Mouse (Mus musculus) neural tube, embryonic 11.5 days (tissue): Measurements from ENCODE around the gene Dcxr. TPM values are rescaled to one million over a fixed set of nuclear protein-coding genes. Genes with fewer than 3 reads are reported as not detected.
"Not testable (repeated sequence)": the region's sequence is repeated elsewhere in the genome, so short reads cannot be mapped to it uniquely, and the experiment has no call there.

ENCODE experiments used
- ATAC-seq: fragments of 200-750 bp; cut with Nextera tagmentation; 2 replicates; pipeline ENCODE4 v1.8.0; 2017; ENCODE audit warnings: moderate number of reproducible peaks, mild to moderate bottlenecking, moderate TSS enrichment, moderate library complexity; ENCODE audit not compliant: insufficient read depth, low FRiP score, low TSS enrichment
- DNase-seq: peaks from one replicate; pipeline ENCODE4 v3.0.0-alpha.2; 2015; ENCODE audit warnings: low spot score
- H3K27ac ChIP-seq: fragments of 300-500 bp; sonication (generic); 2 replicates; pipeline ENCODE4 v1.5.1; 2014; ENCODE audit warnings: low read depth, mild to moderate bottlenecking, low read length
- H3K27me3 ChIP-seq: fragments of 300-500 bp; sonication (generic); 2 replicates; pipeline ENCODE4 v1.6.1; 2014; ENCODE audit warnings: mild to moderate bottlenecking, low read length, mixed read lengths; ENCODE audit not compliant: control insufficient read depth, insufficient read depth
- H3K36me3 ChIP-seq: fragments of 300-500 bp; sonication (generic); 2 replicates; pipeline ENCODE4 v1.6.1; 2014; ENCODE audit warnings: mild to moderate bottlenecking, low read length, moderate library complexity, mixed read lengths; ENCODE audit not compliant: control insufficient read depth, insufficient read depth
- H3K4me1 ChIP-seq: fragments of 300-500 bp; sonication (generic); 2 replicates; pipeline ENCODE4 v1.6.1; 2014; ENCODE audit warnings: low read length, mixed read lengths; ENCODE audit not compliant: control insufficient read depth, insufficient read depth
- H3K4me2 ChIP-seq: fragments of 300-500 bp; sonication (generic); 2 replicates; pipeline ENCODE4 v1.6.1; 2014; ENCODE audit warnings: low read depth, mild to moderate bottlenecking, moderate library complexity
- H3K4me3 ChIP-seq: fragments of 300-500 bp; sonication (generic); 2 replicates; pipeline ENCODE4 v1.5.1; 2014; ENCODE audit warnings: low read depth, low read length
- H3K9ac ChIP-seq: fragments of 300-500 bp; sonication (generic); 2 replicates; pipeline ENCODE4 v1.6.1; 2014; ENCODE audit warnings: mild to moderate bottlenecking, low read length
- H3K9me3 ChIP-seq: fragments of 300-500 bp; sonication (generic); 2 replicates; pipeline ENCODE4 v1.6.1; 2016; ENCODE audit warnings: low read length; ENCODE audit not compliant: control insufficient read depth
- WGBS: fragments of 180-500 bp; shearing (Covaris S2); extraction: QIAGEN DNeasy Blood & Tissue Kit; methylation state at CpG from one replicate; pipeline ENCODE4 v1.1.7; 2014; 5-methylcytosine and 5-hydroxymethylcytosine counted together
- polyA plus RNA-seq: library from polyadenylated mRNA; unstranded; fragments of >200 nt; fragmentation: Nextera tagmentation; extraction: Ambion mirVana; gene quantifications from 2 replicates; pipeline ENCODE4 v1.2.1, GENCODE M21; 2014

Dcxr gene
- polyA plus RNA-seq, 1 experiment from 2014 or later = 16.5 TPM

GRCm38 (mm10) chr11:120731858-120732680 lies 5.0 kb upstream of the Dcxr start, which contains the start of gene Cbr2:
Gene Cbr2 (minus strand): TSS chr11:120732114.
- ATAC-seq = no peak
- no peak for DNase-seq
- Histone ChIP-seq H3K9me3 (no peaks in the 10 kb centered on the region), H3K36me3 (no peaks in the 10 kb centered on the region), H3K4me3 (no peak within 1 kb of the TSS), H3K27ac (no peak within 1 kb of the TSS), H3K4me2 (no peak within 1 kb of the TSS), H3K27me3 (no peaks in the 10 kb centered on the region), H3K4me1 (no peaks in the 10 kb centered on the region), H3K9ac (no peak within 1 kb of the TSS)
- WGBS = 78% methylated on average over 12 of the region's 12 CpGs

- H3K36me3 ChIP-seq = no peaks in the 10 kb centered on the region
- H3K27ac ChIP-seq = no peak overlapping the region
- H3K27me3 ChIP-seq = no peaks in the 10 kb centered on the region
- no peak overlapping the region for H3K9ac ChIP-seq
- no peaks in the 10 kb centered on the region for H3K9me3 ChIP-seq
- no peak overlapping the region for H3K4me2 ChIP-seq
- H3K4me1 ChIP-seq = peaks cover 1% of the 10 kb centered on the region; the same call in 1 of the 2 replicates
- 96% methylated on average over 1 of the region's 1 CpGs for WGBS
- H3K4me3 ChIP-seq = no peak overlapping the region
- ATAC-seq = no peak
- DNase-seq = no peak
Measured at GRCm38 (mm10) chr11:120731395-120731794, 4.3 kb upstream of the Dcxr start.

GRCm38 (mm10) chr11:120730331-120730870 lies 3.3 kb upstream of the Dcxr start:
- DNase-seq = no peak
- H3K4me1 ChIP-seq = peaks cover 2% of the 10 kb centered on the region; the same call in 1 of the 2 replicates
- H3K4me2 ChIP-seq = no peak overlapping the region
- no peak overlapping the region for H3K27ac ChIP-seq
- no peak for ATAC-seq
- no peaks in the 10 kb centered on the region for H3K36me3 ChIP-seq
- H3K4me3 ChIP-seq = no peak overlapping the region
- no peaks in the 10 kb centered on the region for H3K9me3 ChIP-seq
- no peaks in the 10 kb centered on the region for H3K27me3 ChIP-seq
- H3K9ac ChIP-seq = no peak overlapping the region
- WGBS = 83% methylated on average over 10 of the region's 10 CpGs

- not testable (repeated sequence) for H3K9ac ChIP-seq, H3K36me3 ChIP-seq, H3K27me3 ChIP-seq, H3K4me1 ChIP-seq, ATAC-seq, H3K4me3 ChIP-seq, H3K9me3 ChIP-seq, H3K27ac ChIP-seq
- WGBS = 1% methylated on average over 17 of the region's 21 CpGs
- 0 out of 2 replicates have a peak overlapping the region, but pooled peaks have one; percentile 12 for H3K4me2 ChIP-seq
- DNase-seq = peak; percentile 69
Measured at GRCm38 (mm10) chr11:120729432-120730050, 2.5 kb upstream of the Dcxr start.

GRCm38 (mm10) chr11:120728530-120729240 lies 1.6 kb upstream of the Dcxr start:
- H3K4me2 ChIP-seq = no peak overlapping the region
- ATAC-seq (no peak), DNase-seq (no peak)
- no peak overlapping the region; the same call in 1 of the 2 replicates for H3K9ac ChIP-seq
- WGBS = 61% methylated on average over 11 of the region's 11 CpGs
- H3K36me3 ChIP-seq = no peaks in the 10 kb centered on the region
- H3K4me3 ChIP-seq = no peak overlapping the region
- H3K9me3 ChIP-seq = no peaks in the 10 kb centered on the region
- no peak overlapping the region for H3K27ac ChIP-seq
- no peaks in the 10 kb centered on the region for H3K27me3 ChIP-seq
- H3K4me1 ChIP-seq = peaks cover 2% of the 10 kb centered on the region; the same call in 1 of the 2 replicates

- H3K4me1 ChIP-seq = peaks cover 2% of the 10 kb centered on the region; the same call in 1 of the 2 replicates
- H3K4me3 ChIP-seq = no peak overlapping the region
- no peak overlapping the region for H3K9ac ChIP-seq
- no peak for DNase-seq
- no peaks in the 10 kb centered on the region for H3K9me3 ChIP-seq
- no peaks in the 10 kb centered on the region for H3K36me3 ChIP-seq
- H3K4me2 ChIP-seq = no peak overlapping the region
- no peaks in the 10 kb centered on the region for H3K27me3 ChIP-seq
- 64% methylated on average over 12 of the region's 12 CpGs for WGBS
- ATAC-seq = peak; percentile 18; the same call in 1 of the 2 replicates
- H3K27ac ChIP-seq = no peak overlapping the region
Measured at GRCm38 (mm10) chr11:120727564-120727963, 483 bp upstream of the Dcxr start.

- Histone ChIP-seq H3K9ac (peak overlapping the region; percentile 57), H3K4me3 (peak overlapping the region; percentile 53), H3K27ac (no peak overlapping the region), H3K36me3 (no peaks in the 10 kb centered on the region), H3K4me2 (peak overlapping the region; percentile 73), H3K27me3 (0 out of 2 replicates have a peak, but pooled peaks cover 9% of the 10 kb centered on the region), H3K4me1 (peaks cover 9% of the 10 kb centered on the region), H3K9me3 (no peaks in the 10 kb centered on the region)
- DNase-seq = no peak
- ATAC-seq = peak; percentile 45
- WGBS = 19% methylated on average over 32 of the region's 36 CpGs
Measured at GRCm38 (mm10) chr11:120726243-120727168, 575 bp downstream of the Dcxr start.
